Mouse (Mus musculus) adrenal gland, adult 18-20 months (tissue): ENCODE data around the gene Hist1h3d. TPM values are rescaled to one million over a fixed set of nuclear protein-coding genes. Genes with fewer than 3 reads are reported as not detected.
"Not testable (repeated sequence)": the region's sequence is repeated elsewhere in the genome, so short reads cannot be mapped to it uniquely, and the experiment has no call there.

Experiments used
- DNase-seq, 2 experiments: peaks; one replicate each; pipeline ENCODE4 v3.0.0; 2021 to 2022; ENCODE audit warnings: low spot score in 2 of 2
- long read RNA-seq, 2 experiments: library from polyadenylated mRNA; stranded (forward); transcript quantifications; one replicate each; pipeline ENCODE4 v2.0.0; 2021
- total RNA-seq, 2 experiments: library from RNA; stranded (reverse); gene quantifications; 1 replicate in 1 of 2; 2 replicates in 1 of 2; pipeline ENCODE4 v1.2.3; 2021

Hist1h3d gene
- 1 to 10 TPM; 3.2 to 3.9 TPM for total RNA-seq
- long read RNA-seq, experiment 1, result 0 reads
- long read RNA-seq, experiment 2, result 0 reads

GRCm38 (mm10) chr13:23575271-23575851 is at the start of gene Hist1h3d:
TSS of gene Hist1h3d (plus strand) at chr13:23575763.
- no peak for DNase-seq

DNA sequence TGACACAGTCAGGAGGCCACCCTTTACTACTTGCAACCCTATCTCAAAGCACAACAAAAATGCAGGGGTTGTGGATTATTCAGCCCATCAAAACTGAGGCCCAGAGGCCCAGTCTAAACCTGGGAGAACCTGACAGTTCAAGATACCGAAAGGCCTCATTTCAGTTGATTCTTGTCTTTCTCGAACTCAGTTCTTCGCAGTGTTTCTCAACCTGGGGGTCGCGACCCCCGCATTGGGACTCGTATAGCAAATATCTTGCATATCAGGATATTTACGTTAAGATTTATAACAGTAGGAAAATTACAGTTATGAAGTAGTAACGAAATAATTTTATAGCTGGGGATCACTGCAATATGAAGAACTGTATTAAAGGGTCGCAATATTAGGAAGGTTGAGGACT is 49.7 kb upstream of the Hist1h3d start:
- DNase-seq, result no peak

DNA sequence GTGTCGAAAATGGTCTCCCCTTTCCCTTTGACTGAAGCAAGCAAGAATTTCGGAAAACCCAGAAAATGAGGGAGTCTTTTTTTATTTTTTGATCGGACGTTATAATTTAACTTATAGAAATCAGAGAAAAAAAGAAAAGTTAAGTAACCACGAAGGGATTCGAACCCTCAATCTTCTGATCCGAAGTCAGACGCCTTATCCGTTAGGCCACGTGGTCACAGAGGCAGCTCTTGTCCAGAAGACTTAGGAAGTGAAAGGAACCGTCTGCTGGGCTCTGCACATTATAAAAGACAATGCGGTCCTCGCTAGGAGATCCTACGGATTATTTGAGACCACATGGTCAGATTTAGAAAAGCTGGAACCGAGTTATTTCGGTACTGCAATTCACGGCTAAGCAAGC is 49.3 kb upstream of the Hist1h3d start:
- DNase-seq, result peak; percentile 90 to 97

DNA sequence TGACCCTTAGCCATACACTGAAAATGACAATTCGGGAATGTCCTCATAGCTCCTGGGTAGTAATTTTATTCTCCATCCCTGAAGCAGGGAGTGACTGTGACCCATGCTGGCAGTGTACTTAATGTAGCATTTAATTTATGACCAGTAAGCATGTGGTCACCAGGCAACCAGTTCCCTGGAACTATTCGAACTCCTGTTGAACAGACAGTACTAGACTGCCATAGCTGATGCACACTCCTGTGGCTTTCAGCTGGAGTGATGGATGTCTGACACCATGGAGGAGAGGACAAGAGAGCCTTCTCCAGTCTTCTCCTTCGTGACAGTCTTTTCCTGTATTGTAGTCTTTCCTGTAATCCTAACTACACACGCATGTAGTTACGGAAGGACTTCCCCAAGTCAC is 46.6 kb upstream of the Hist1h3d start:
- DNase-seq, result no peak

DNA sequence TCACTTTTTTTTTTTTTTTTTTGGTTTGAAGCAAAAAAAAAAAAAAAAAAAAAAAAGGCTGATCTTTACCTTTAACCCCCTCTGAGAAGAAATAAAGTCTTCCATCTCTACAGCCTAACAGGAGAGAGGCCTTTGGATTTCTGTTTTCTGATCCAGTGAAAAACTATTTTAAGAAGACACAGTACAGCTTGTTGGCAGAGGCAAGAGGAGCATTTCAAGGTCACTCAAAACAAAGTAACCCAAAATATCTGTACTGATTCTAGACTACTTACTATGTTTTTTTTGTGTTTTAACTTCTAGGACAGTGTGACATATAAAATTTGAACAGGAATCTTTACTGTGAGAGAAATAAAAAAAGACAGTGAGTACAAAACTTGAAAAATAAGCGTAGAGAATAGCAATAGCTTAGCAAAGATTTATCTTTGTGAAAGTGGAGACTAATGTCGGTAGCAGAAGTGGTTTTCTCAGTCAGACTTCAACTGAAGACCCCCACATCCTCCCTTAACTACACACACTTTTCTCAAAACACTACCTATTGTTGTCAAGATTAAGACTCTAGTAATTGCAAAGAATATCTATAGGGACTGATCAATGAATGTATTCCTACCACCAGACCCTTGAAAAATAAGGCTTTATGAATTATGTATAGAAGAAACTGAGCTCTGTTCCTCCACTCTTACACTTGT is 45.9 kb upstream of the Hist1h3d start:
- DNase-seq, result no peak

- DNase-seq, result peak; percentile 51 to 71
These were observed 45.2 kb upstream of the Hist1h3d start for GRCm38 (mm10) chr13:23530181-23530900.

GRCm38 (mm10) chr13:23530901-23531875 is 44.4 kb upstream of the Hist1h3d start, which contains the start of gene Hist1h4h:
TSS of gene Hist1h4h (plus strand) at chr13:23531050.
- DNase-seq, result peak; percentile 87 to 94

DNA sequence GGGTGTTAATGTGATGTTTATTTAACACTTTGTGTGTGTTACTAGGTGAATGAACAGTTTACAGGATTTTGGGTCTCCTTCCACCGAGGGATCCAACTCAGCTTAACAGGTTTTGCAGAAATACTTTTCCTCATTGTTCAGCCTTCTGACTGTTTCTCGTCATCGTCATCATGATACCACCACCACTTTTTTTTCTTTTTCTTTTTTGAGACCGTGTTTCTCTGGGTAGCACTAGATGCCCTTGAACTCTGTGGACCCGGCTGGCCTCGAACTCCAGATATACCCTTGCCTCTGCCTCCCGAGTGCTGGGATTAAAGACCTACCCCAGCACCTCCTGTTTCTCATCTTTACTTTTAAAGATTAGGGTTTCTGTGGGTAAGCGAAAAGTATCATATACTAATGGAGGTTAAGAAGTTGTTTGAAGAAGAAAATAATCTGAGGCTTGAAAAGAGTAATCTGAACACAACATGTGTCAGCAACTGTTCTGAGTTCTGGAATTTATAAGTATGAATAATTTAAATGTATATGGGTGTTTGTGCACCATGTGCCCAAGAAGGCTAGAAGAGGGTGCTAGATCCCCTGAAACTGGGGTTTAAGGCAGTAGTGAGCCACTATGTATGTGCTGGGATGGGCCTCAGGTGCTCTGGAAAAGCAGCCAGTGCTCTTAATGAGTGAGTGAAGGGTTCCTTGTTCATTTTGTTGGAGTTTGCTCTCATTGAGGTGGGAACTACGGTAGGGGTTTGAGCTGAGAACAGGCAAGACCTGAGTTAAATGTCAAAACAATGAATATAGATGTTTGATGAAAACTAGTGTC is 43.1 kb upstream of the Hist1h3d start:
- DNase-seq, result no peak

- DNase-seq, result not testable (repeated sequence)
These were observed 41.8 kb upstream of the Hist1h3d start, which contains the start of gene Hist1h2af for GRCm38 (mm10) chr13:23533560-23534367. TSS of gene Hist1h2af (plus strand) at chr13:23533906.

DNA sequence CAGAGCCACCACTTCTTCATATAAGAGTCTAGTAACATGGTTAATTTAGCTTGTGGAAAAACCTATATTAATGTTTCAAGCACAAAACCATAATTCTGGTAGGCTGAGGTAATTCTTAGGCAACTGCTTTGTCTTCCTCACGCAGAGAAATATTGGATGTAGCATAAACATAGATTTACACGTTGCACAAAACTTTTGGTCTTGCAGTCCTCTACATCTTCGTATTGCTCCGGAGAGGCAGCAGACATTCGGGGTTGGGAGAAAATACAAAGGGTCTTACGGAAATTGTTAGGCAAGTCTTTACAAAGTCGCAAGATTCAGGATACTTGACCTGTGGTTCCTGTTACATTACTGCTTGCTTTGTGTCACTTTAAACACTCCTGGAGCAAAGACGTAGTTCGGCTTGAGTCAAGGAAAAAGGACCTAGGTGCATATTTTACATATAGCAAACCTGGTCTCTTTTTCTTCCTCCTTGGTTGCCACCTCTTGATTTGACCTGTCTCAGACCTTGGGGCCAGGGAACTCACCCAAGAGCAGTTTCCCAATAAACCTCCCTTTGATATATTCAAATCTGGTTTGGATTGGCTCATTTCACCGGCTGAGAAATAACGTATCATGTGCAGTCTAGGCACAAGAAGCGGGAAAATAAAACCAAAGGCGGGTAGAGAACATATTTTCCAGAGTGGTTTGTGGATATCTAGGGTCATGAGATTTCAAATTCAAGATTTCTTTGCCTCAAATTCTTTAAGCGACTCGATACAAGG is 41.0 kb upstream of the Hist1h3d start:
- DNase-seq, result no peak

- peak; percentile 70 to 72 for DNase-seq
These were observed 40.2 kb upstream of the Hist1h3d start, which contains the start of gene Hist1h3g for GRCm38 (mm10) chr13:23535137-23536075. TSS of gene Hist1h3g (plus strand) at chr13:23535422.

DNA sequence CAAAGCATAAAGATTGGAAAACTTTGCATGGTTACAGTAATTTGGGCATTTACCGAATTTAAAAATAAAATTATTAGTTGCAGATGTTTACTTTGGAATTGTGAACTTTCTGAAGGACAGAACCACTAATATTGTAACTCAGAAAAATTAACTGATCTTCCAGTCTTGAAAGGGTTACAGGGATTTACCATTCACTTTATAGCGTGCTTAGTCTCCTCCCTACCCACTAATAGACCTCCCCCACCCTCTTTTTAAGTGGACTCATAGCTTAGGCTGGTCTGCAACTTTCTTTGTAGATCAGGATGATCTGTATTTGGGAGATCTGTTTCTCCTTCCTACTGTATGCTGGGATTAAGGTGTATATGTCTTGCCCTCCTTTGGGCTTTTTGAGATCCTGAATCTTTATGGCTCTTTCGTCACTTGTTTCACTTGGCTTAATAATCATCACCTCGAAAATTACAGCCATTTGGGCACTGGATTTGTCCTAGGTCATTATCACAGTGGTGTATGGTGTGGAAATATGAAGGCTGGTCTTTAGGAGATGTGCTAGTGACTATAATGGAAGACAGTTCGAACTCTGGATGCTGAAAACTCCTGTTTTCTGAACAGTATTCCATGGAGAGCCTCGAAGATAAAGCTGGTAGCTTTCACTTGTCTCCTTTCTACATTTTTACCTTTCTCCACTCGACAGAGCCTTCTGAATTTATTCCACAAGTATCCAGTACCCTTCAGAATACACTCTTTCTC is 39.3 kb upstream of the Hist1h3d start:
- DNase-seq, result no peak

DNA sequence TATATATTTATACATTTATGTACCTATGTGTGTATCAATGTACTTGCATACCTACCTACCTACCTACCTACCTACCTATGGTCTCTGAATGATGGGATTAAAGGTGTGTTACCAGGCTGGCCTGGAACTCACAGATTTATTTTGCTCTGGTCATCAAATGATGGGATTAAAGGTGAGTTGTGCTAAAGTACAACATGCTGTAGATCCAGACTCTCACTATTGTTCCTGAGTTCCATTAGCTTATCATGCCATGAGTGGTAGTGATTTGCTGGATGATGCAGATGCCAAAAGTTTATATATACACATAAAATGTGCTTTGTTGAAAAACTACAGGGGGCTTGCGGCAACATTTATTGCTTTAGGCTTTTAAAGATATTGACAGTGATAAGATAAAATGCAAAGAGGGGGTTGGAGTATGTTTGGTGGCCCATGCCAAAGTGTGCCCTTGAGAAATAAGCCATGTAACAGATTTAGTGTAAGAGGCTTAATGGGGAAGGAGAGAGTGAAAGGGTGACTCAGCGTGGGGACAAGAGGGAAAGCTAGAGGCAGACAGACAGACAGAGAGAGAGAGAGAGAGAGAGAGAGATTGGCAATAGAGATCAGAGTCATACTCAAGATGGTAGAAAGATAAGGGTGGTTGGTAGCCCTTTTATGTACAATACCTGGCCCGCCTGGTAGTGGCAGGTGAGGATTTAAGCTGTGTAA is 38.4 kb upstream of the Hist1h3d start:
- DNase-seq, result no peak

DNA sequence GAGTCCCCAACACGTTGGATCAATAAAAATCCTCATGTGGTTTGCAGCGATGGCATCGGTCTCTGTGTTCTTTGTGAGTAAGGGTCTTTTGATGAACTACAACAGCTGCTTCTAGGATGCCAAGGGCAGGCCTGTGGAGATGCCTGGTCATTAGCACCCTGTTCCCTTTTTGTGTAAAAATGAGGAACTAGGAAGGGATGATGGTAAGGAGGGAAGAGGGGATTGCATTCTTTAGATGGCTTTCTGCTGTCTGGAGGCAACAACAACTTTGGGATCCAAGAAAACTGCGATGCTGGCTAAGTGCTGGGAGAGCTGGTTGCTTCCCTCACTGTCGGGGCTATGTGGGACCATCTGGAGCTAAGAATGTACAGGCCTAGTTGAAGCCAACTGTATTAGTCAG is 37.3 kb upstream of the Hist1h3d start:
- DNase-seq, result no peak

DNA sequence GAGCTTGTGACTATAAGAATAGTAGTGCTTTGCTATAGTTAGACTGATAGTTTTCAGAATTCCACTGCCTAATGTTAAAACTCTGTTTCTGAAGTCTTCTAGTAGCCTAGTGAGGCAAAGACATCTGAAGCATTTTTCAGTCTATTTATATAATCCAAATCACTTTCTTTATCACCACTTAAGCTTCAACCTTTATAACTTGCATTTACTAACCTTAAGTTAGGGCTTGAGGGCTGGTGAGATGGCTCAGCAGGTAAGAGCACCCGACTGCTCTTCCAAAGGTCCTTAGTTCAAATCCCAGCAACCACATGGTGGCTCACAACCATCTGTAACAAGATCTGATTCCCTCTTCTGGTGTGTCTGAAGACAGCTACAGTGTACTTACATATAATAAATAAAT is 35.7 kb upstream of the Hist1h3d start:
- not testable (repeated sequence) for DNase-seq

DNA sequence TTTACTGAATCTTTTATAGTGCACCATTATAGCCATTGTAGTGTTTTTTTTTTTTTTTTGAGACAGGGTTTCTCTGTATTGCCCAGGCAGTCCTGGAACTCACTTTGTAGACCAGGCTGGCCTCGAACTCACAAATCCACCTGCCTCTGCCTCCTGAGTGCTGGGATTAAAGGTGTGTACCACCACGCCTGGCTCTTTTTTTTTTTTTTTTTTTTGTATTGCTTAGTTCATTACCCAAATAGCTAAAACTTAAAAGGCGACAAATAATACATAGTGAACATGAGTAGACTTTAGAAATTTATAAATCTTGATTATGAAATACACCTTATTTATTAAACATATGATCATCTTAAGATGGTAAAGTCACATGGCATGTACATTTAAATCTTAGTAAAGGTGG is 34.1 kb upstream of the Hist1h3d start:
- no peak for DNase-seq
